In genomic region chr17:48407154-48407553, GRCm38 (mm10) we compare ENCODE assay signal across 9 mouse cellular contexts. TPM values are rescaled to one million over a fixed set of nuclear protein-coding genes. Genes with fewer than 3 reads are reported as not detected.
DNase-seq lines count a peak whose midpoint lies in the region; ATAC-seq lines count a peak whose summit lies in the region.
"Had no signal": no experiment of that assay in that cellular context is flagged by ENCODE, and none has a peak within 500 bp of the region (broad histone marks: within the 10 kb centered on the region; RNA-seq: fewer than 3 reads in every experiment).

No protein-coding gene starts in this region.

- peaks cover 18% of the 10 kb centered on the region for H3K4me1 ChIP-seq in heart, embryonic 11.5 days (ENCODE audit: control insufficient read depth, insufficient read depth, low read length)
- H3K4me1 ChIP-seq in forebrain, embryonic 16.5 days (replicated peaks; ENCODE audit: control insufficient read depth, insufficient read depth, low read length): peaks cover 33% of the 10 kb centered on the region
- H3K4me1 ChIP-seq in neural tube, embryonic 12.5 days: peaks cover 20% of the 10 kb centered on the region

- no peak for DNase-seq in heart, postnatal 25 days (ENCODE audit: low spot score)
- peak; percentile 46 for DNase-seq in right cerebral cortex, adult 18-20 months
- DNase-seq in right cerebral cortex, postnatal 36 days (ENCODE audit: low spot score in 2 of 2): no peak
- no peak for DNase-seq in thymus, adult 18-20 months
- DNase-seq in layer of hippocampus, postnatal 25 days (ENCODE audit: extremely low spot score in 1 of 2, low spot score in 1 of 2): no peak
- DNase-seq: lung, postnatal 36 days had no signal

- H3K9ac ChIP-seq in heart, embryonic 11.5 days (ENCODE audit: low read depth, low read length): 0 out of 2 replicates have a peak overlapping the region, but pooled peaks have one; percentile 3
- H3K9ac ChIP-seq in forebrain, embryonic 16.5 days (replicated peaks; ENCODE audit: low read depth, low read length): no peak overlapping the region
- no peak overlapping the region for H3K9ac ChIP-seq in neural tube, embryonic 12.5 days

- H3K9me3 ChIP-seq in heart, embryonic 11.5 days (replicated peaks; ENCODE audit: control insufficient read depth, low read length): no peaks in the 10 kb centered on the region
- H3K9me3 ChIP-seq in forebrain, embryonic 16.5 days (ENCODE audit: control insufficient read depth, low read length): no peaks in the 10 kb centered on the region
- no peaks in the 10 kb centered on the region for H3K9me3 ChIP-seq in neural tube, embryonic 12.5 days

- intact Hi-C loops in heart, postnatal 25 days (cut with DNase I): no loop called here

- H3K36me3 ChIP-seq in heart, embryonic 11.5 days (ENCODE audit: control insufficient read depth, insufficient read depth, low read length): no peaks in the 10 kb centered on the region
- no peaks in the 10 kb centered on the region for H3K36me3 ChIP-seq in forebrain, embryonic 16.5 days (ENCODE audit: control insufficient read depth, insufficient read depth)
- 0 out of 2 replicates have a peak, but pooled peaks cover 5% of the 10 kb centered on the region for H3K36me3 ChIP-seq in neural tube, embryonic 12.5 days

- no peak for ATAC-seq in heart, embryonic 11.5 days (replicated peaks; ENCODE audit: insufficient number of reproducible peaks, low FRiP score, low TSS enrichment)
- no peak for ATAC-seq in forebrain, embryonic 16.5 days
- no peak for ATAC-seq in neural tube, embryonic 12.5 days (ENCODE audit: low FRiP score, low read depth)

- H3K4me2 ChIP-seq in heart, embryonic 11.5 days: peak overlapping the region; percentile 88
- no peak overlapping the region for H3K4me2 ChIP-seq in forebrain, embryonic 16.5 days (ENCODE audit: low read length)
- H3K4me2 ChIP-seq in neural tube, embryonic 12.5 days (replicated peaks): peak overlapping the region; percentile 86

- WGBS in heart, embryonic 11.5 days (ENCODE audit: insufficient replicate concordance): 58% methylated on average over 4 of the region's 4 CpGs
- WGBS in forebrain, embryonic 16.5 days: 69% methylated on average over 4 of the region's 4 CpGs
- WGBS in neural tube, embryonic 12.5 days: 88% methylated on average over 4 of the region's 4 CpGs

- H3K4me3 ChIP-seq in heart, embryonic 11.5 days (ENCODE audit: low read depth, low read length): no peak overlapping the region
- no peak overlapping the region for H3K4me3 ChIP-seq in forebrain, embryonic 16.5 days (replicated peaks; ENCODE audit: low read length)
- H3K4me3 ChIP-seq in neural tube, embryonic 12.5 days: no peak overlapping the region

- no peaks in the 10 kb centered on the region for H3K27me3 ChIP-seq in heart, embryonic 11.5 days (ENCODE audit: control insufficient read depth, insufficient read depth, low read length)
- H3K27me3 ChIP-seq in forebrain, embryonic 16.5 days (replicated peaks; ENCODE audit: control insufficient read depth, insufficient read depth, low read length): no peaks in the 10 kb centered on the region
- H3K27me3 ChIP-seq in neural tube, embryonic 12.5 days (replicated peaks): no peaks in the 10 kb centered on the region

- peak overlapping the region; percentile 50 for H3K27ac ChIP-seq in heart, embryonic 11.5 days (ENCODE audit: low read depth, low read length)
- H3K27ac ChIP-seq in forebrain, embryonic 16.5 days (ENCODE audit: low read length): peak overlapping the region; percentile 68; the same call in 1 of the 2 replicates
- no peak overlapping the region for H3K27ac ChIP-seq in neural tube, embryonic 12.5 days

RNA-seq across cellular contexts. Expression of gene Nfya, which starts 2.6 kb away (rescaled TPM):
- polyA plus RNA-seq in heart, embryonic 11.5 days (2014; fragmentation: Nextera tagmentation; extraction: Ambion mirVana): 16.9 and 19.6 TPM in 2 replicates
- 10 to 100 TPM; 19.6 to 21.4 TPM for total RNA-seq in heart, postnatal 25 days (2021)
- polyA plus RNA-seq in forebrain, embryonic 16.5 days (2015; fragmentation: Nextera tagmentation; extraction: Ambion mirVana): 19.7 and 21.8 TPM in 2 replicates
- polyA plus RNA-seq in neural tube, embryonic 12.5 days (2016; fragmentation: Nextera tagmentation; extraction: Ambion mirVana): 16.3 and 17.4 TPM in 2 replicates
- total RNA-seq in layer of hippocampus, postnatal 25 days (2021): 10 to 100 TPM; 26.7 to 27.1 TPM

RNA-seq across cellular contexts. Expression of gene Oard1, which starts 2.7 kb away (rescaled TPM):
- polyA plus RNA-seq in heart, embryonic 11.5 days (2014; fragmentation: Nextera tagmentation; extraction: Ambion mirVana): 47.4 and 48.0 TPM in 2 replicates
- total RNA-seq in heart, postnatal 25 days (2021): 10 to 100 TPM; 12.9 to 14.3 TPM
- polyA plus RNA-seq in forebrain, embryonic 16.5 days (2015; fragmentation: Nextera tagmentation; extraction: Ambion mirVana): 49.1 and 54.5 TPM in 2 replicates
- 58.7 and 62.6 TPM in 2 replicates for polyA plus RNA-seq in neural tube, embryonic 12.5 days (2016; fragmentation: Nextera tagmentation; extraction: Ambion mirVana)
- total RNA-seq in layer of hippocampus, postnatal 25 days (2021): 10 to 100 TPM; 10.5 to 13.7 TPM

RNA-seq across cellular contexts. Expression of gene Apobec2, which starts 25.6 kb away (rescaled TPM):
- polyA plus RNA-seq in heart, embryonic 11.5 days (2014; fragmentation: Nextera tagmentation; extraction: Ambion mirVana): 213 and 216 TPM in 2 replicates
- total RNA-seq in heart, postnatal 25 days (2021): 100 to 1,000 TPM; 245 to 262 TPM
- polyA plus RNA-seq in forebrain, embryonic 16.5 days (2015; fragmentation: Nextera tagmentation; extraction: Ambion mirVana): 0.29 and 0.43 TPM in 2 replicates
- polyA plus RNA-seq in neural tube, embryonic 12.5 days (2016; fragmentation: Nextera tagmentation; extraction: Ambion mirVana): 2.4 and 4.4 TPM in 2 replicates
- total RNA-seq in layer of hippocampus, postnatal 25 days (2021): under 1 TPM in 1 of 2 experiments, not detected in 1; 0.20 TPM

RNA-seq across cellular contexts. Expression of gene Tspo2, which starts 44.2 kb away (rescaled TPM):
- polyA plus RNA-seq in heart, embryonic 11.5 days (2014; fragmentation: Nextera tagmentation; extraction: Ambion mirVana): 2.1 TPM in 2 replicates
- 1 to 10 TPM in 1 of 2 experiments, under 1 TPM in 1; 0.91 to 1.2 TPM for total RNA-seq in heart, postnatal 25 days (2021)
- 2.0 and 2.5 TPM in 2 replicates for polyA plus RNA-seq in forebrain, embryonic 16.5 days (2015; fragmentation: Nextera tagmentation; extraction: Ambion mirVana)
- polyA plus RNA-seq in neural tube, embryonic 12.5 days (2016; fragmentation: Nextera tagmentation; extraction: Ambion mirVana): 1.0 and 1.5 TPM in 2 replicates
- not detected for total RNA-seq in layer of hippocampus, postnatal 25 days (2021)

RNA-seq across cellular contexts. Expression of gene Treml1, which starts 47.4 kb away (rescaled TPM):
- polyA plus RNA-seq in heart, embryonic 11.5 days (2014; fragmentation: Nextera tagmentation; extraction: Ambion mirVana): 4.3 and 5.0 TPM in 2 replicates
- total RNA-seq in heart, postnatal 25 days (2021): under 1 TPM; 0.26 to 0.92 TPM
- 0.18 and 0.51 TPM in 2 replicates for polyA plus RNA-seq in forebrain, embryonic 16.5 days (2015; fragmentation: Nextera tagmentation; extraction: Ambion mirVana)
- 1.3 and 2.7 TPM in 2 replicates for polyA plus RNA-seq in neural tube, embryonic 12.5 days (2016; fragmentation: Nextera tagmentation; extraction: Ambion mirVana)
- total RNA-seq in layer of hippocampus, postnatal 25 days (2021): not detected

Comparison
In these comparisons a context has a peak if more than half of its experiments do, and no peak if none do; other contexts are left out.
1. RNA of gene Apobec2, which starts 25.6 kb away (polyA plus RNA-seq): 213 to 216 TPM in heart, embryonic 11.5 days; 2.4 to 4.4 TPM in neural tube, embryonic 12.5 days and 0.29 to 0.43 TPM in forebrain, embryonic 16.5 days; every median in the first group is over 10 times any median in the second.